Mouse (Mus musculus): ENCODE measurements around the gene Casd1.

DNA sequence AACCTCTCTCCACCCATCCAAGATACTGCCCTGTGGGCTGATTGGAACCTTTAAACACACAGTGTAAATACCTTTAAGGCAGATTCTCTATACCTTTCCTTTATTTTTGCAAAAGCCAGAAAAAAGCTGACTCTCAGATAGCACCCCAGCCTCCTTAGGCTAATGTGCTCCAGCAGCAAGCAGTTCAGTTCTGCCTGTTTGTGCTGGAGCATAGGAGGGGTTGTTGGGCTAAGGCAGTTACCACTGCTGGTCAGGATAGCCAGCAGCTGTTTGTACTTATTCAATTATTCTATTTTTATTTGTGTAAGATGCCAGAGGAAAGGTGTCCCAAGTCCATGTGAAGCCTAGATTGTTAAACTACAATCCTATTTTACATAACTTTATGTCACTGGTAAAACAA is 39.0 kb upstream of the Casd1 start:
- TF ChIP-seq ZNF384 (IDR thresholded peaks at IDR 0.05; ENCODE audit: low read depth, low read length) (no peak), ZC3H11A (IDR thresholded peaks at IDR 0.05; ENCODE audit: borderline replicate concordance, low read depth, low read length) (no peak), HCFC1 (IDR thresholded peaks at IDR 0.05; ENCODE audit: borderline replicate concordance, insufficient read depth, low read length) (no peak), CHD2 (IDR thresholded peaks at IDR 0.05; ENCODE audit: low read depth, low read length) (no peak), MAFK (IDR thresholded peaks at IDR 0.05; ENCODE audit: insufficient read depth, low read depth, low read length) (no peak)

All from ES-E14 (cell line).